Mouse (Mus musculus) kidney, adult 8-10 months (tissue): Measurements from ENCODE around the gene Gm9732.
A peak's percentile ranks its signal among the peaks of the same experiment; 100 is the strongest.
"Not testable (repeated sequence)": the region's sequence is repeated elsewhere in the genome, so short reads cannot be mapped to it uniquely, and the experiment has no call there.

Experiments
- DNase-seq, 2 experiments: peaks; one replicate each; pipeline ENCODE4 v3.0.0; 2022

Gene Gm9732

GRCm38 (mm10) chr14:43274986-43275511, at the start of gene Gm9732:
Gene Gm9732, plus strand, starts transcription at chr14:43275036.
- DNase-seq, result not testable (repeated sequence)

- not testable (repeated sequence) for DNase-seq
These were observed 39.6 kb upstream of the Gm9732 start, which contains the start of gene Gm8122 for GRCm38 (mm10) chr14:43235204-43235603. Gene Gm8122, minus strand, starts transcription at chr14:43235304.

DNA sequence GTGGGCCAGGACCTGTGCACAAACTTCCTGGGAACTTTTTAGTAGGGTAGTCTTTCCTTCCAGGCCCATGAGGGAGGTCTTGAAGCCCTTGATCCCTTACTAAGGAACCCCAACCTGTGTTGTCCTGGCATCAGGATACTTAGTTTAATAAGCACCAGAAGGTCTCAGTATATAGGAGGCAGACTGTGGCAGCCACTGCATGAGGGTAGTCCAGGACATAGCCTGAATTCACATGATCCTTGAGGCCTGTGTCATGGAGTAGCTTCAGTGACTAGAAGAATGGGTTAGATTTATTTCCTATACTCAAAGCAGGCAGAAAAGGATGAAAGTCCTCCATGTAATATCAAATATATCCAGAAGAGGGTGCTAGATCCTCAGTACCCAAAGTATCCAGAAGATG, 37.1 kb upstream of the Gm9732 start:
- not testable (repeated sequence) for DNase-seq

- peak in 1 of 2 experiments; percentile 47 for DNase-seq
These were observed 25.1 kb upstream of the Gm9732 start for GRCm38 (mm10) chr14:43249611-43250170.

- peak in 1 of 2 experiments; percentile 49 for DNase-seq
These were observed 24.1 kb upstream of the Gm9732 start for GRCm38 (mm10) chr14:43250549-43251253.

GRCm38 (mm10) chr14:43256511-43256910, 18.3 kb upstream of the Gm9732 start:
- not testable (repeated sequence) for DNase-seq

DNA sequence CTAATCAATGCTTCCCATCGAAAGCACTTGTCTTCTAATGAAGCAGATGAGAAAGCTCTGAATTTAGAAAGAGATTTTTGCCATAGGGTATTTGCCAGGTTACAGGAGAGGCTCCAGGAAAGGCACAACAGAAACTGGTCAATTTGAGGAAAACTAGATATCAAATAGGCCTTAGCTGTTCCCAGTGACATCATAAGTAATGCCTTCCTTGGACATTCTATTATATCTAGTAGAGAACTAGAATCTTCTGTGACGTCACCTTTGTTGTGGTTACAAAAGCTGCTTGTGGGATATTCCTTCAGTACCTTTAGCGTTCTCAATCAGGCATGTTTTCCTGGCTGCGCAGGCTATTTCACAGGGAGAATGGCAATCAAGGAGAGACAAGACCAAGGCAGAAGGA, 16.5 kb upstream of the Gm9732 start, which contains the start of gene Gm8126:
Gene Gm8126, plus strand, starts transcription at position 301 of the 400 bp plus-strand sequence.
- not testable (repeated sequence) for DNase-seq

GRCm38 (mm10) chr14:43263421-43263820, 11.4 kb upstream of the Gm9732 start:
- DNase-seq, result not testable (repeated sequence)

GRCm38 (mm10) chr14:43268521-43269084, 6.2 kb upstream of the Gm9732 start:
- not testable (repeated sequence) for DNase-seq

- not testable (repeated sequence) for DNase-seq
These were observed 5.6 kb upstream of the Gm9732 start for GRCm38 (mm10) chr14:43269211-43269610.

DNA sequence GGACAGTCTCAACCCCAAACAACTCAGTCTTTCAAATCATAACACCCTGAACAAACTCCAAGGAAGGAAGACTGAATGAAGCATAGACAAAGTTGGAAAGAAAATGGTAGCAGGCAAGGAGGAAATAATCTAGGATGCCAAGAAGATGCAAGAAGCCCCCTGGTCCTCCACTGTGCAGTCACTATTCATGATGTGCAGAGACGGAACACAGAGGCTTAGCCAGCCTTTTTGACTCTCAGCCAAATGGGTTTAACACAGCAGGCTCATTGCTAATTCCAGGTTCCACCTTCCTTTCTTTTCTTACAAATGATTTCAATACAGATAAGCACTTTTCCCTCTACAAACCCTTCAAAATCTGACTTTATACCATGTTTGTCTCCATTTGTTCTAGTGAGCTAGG, 1.7 kb upstream of the Gm9732 start:
- not testable (repeated sequence) for DNase-seq

DNA sequence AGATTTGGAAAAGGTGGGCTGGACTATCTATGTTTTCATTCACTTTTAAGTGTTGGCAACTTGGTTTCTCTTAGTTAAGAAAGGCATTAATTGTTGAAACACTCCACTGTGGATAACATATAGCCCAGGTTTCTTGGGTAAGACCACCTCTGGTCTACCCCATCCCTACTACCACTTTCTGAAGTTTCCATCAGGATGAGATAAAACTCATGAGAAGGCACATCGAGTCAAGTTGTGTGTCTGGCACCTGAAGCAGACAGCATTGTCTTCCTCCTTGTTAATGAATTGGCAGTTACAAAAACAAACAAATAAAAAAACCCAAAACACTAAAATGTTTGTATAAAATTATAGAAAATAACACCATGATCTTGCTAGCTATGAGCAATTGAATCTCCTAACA, 916 bp downstream of the Gm9732 start:
- not testable (repeated sequence) for DNase-seq

- DNase-seq, result not testable (repeated sequence)
These were observed 2.6 kb downstream of the Gm9732 start for GRCm38 (mm10) chr14:43277468-43277867.

GRCm38 (mm10) chr14:43278146-43278545, 3.3 kb downstream of the Gm9732 start:
- DNase-seq, result not testable (repeated sequence)

- DNase-seq, result not testable (repeated sequence)
These were observed 3.8 kb downstream of the Gm9732 start for GRCm38 (mm10) chr14:43278681-43279080.

DNA sequence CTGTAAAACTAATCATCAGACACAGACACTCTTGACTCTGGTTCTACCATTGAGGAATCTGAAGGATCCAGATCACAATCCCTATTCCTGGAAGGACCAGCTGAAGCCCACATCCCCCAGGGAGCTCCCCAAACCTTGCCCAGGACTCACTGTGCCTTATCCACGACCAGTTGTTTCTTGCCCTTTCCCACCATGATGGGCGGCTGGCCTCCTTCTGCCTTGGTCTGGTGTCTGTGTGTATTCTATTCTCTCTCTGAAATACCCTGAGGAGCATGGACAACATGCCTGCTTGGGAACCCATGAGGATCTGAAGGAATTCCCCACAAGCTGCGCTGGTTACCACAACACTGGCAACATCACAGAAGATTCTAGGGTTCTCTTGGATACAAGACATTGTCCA, 18.7 kb downstream of the Gm9732 start, which contains the start of gene Gm8127:
Gene Gm8127, minus strand, starts transcription at position 330 of the 400 bp plus-strand sequence.
- not testable (repeated sequence) for DNase-seq

- not testable (repeated sequence) for DNase-seq
These were observed 44.7 kb downstream of the Gm9732 start for GRCm38 (mm10) chr14:43319516-43319915.

GRCm38 (mm10) chr14:43328603-43329002, 53.8 kb downstream of the Gm9732 start:
- not testable (repeated sequence) for DNase-seq

GRCm38 (mm10) chr14:43331362-43331880, 56.6 kb downstream of the Gm9732 start:
- DNase-seq, result not testable (repeated sequence)

- DNase-seq, result not testable (repeated sequence)
These were observed 62.8 kb downstream of the Gm9732 start for GRCm38 (mm10) chr14:43337646-43338045.

DNA sequence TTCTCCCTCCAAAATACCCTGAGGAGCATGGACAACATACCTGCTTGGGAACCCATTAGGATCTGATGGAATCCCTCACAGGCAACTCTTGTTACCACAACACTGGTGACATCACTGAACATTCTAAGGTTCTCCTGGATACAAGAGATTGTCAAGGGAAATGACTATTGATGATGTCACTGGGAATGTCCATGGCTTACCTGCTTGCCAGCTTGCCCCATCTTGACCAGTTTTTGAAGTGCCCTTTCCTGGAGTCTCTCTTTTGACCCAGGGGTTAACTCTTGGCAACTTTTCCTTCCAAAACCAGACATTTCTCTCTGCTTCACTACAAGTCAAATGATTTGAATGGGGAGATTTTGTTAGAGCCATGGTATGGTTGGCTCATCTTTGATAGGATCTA, 72.9 kb downstream of the Gm9732 start, which contains the start of gene 1700001F09Rik:
Gene 1700001F09Rik, minus strand, starts transcription at position 101 of the 400 bp plus-strand sequence.
- DNase-seq, result not testable (repeated sequence)

DNA sequence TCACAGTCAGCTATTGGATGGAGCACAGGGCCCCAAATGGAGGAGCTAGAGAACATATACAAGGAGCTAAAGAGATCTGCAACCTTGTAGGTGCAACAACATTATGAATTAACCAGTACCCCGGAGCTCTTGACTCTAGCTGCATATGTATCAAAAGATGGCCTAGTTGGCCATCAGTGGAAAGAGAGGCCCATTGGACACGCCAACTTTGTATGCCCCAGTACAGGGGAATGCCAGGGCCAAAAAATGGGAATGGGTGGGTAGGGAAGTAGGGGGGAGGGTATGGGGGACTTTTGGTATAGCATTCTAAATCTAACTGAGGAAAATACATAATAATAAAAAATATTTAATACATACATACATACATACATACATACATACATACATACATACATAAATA, 78.1 kb downstream of the Gm9732 start:
- DNase-seq, result not testable (repeated sequence)
